Mouse (Mus musculus): ENCODE data around the gene Npc2.

Npc2 gene

GRCm38 (mm10) chr12:84772726-84773441, at the start of gene Npc2, which contains the start of gene Isca2:
Gene Npc2 (minus strand): TSS chr12:84773152.
Gene Isca2 (plus strand): TSS chr12:84773251.
- peak; percentile 99 to 100 for DNase-seq

GRCm38 (mm10) chr12:84819236-84820168, 46.5 kb upstream of the Npc2 start:
- DNase-seq, result no peak

- DNase-seq, result no peak
These were observed 45.5 kb upstream of the Npc2 start for GRCm38 (mm10) chr12:84818496-84818895.

DNA sequence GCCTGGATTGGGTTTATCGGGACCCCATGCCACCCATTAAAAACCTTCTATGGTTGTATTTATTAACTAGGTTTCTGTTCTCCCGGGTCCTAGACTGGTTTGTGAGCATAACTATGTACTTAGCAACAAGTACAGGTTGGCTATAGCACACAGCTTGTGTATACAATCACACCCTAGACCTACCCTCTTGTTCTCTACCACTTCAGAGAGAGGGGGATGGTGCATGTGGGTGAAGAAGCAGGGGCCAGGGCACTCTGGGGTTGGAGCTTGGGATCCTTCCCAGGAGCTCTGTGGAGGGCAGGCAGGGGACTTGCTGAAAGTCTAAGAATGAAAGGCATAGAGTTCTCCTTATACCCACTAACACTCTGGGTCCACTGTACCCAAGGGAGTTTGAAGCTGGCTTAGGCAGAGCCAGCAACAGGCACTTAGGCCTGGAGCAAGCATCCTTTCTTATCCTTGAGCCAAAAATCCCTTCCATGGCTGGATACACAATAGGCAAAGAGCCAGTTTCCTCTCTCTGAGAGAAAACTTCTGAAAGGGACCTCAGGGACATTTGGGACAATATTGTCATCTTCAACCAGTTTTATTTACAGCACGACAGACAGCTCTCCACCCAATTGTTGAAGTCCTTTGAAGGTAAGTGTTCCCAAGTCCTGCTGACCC, 41.8 kb upstream of the Npc2 start:
- no peak for DNase-seq

DNA sequence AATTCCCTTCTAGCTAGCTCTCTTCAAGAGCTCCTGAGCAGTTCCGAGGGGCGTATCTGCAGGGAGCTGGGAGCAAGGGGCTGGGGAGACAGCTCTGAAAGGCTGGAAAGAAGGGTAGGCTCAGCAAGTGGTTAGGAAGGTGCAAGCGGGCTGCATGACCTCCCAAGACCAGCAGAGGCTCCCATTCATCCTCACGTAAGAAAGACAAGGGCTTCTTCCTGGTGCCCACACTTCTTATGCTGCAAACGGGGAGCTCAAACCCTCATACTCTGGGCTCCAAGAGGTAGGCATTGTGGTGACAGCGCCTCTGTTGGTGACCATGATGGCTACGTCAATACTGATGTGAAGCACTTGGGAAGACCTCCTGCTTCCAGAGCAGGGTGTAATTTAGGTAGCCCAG, 40.8 kb upstream of the Npc2 start:
- no peak for DNase-seq

- DNase-seq, result peak; percentile 16 to 31
These were observed 39.1 kb upstream of the Npc2 start for GRCm38 (mm10) chr12:84812004-84812403.

GRCm38 (mm10) chr12:84811510-84811909, 38.6 kb upstream of the Npc2 start:
- no peak for DNase-seq

GRCm38 (mm10) chr12:84810810-84811209, 37.9 kb upstream of the Npc2 start:
- DNase-seq, result no peak

GRCm38 (mm10) chr12:84809033-84809432, 36.1 kb upstream of the Npc2 start:
- no peak for DNase-seq

DNA sequence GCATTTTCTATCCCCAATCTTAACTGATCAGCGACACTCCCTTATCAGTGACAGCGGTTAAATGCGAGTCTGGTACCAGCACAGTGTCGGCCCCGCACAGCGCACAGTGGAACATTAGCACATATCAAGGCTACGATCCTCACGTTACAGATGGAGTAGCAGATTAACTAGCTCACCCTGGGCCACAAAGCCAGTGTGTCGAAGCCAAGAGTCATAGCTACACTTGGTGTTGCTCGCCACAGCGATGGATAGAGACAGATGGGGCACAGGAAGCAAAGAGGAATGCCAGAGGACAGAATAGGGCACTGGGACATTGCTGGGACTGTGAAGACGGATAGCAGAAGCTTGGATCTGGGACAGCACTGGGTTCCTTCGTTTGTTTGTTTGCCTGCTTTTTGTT, 34.4 kb upstream of the Npc2 start:
- no peak for DNase-seq

DNA sequence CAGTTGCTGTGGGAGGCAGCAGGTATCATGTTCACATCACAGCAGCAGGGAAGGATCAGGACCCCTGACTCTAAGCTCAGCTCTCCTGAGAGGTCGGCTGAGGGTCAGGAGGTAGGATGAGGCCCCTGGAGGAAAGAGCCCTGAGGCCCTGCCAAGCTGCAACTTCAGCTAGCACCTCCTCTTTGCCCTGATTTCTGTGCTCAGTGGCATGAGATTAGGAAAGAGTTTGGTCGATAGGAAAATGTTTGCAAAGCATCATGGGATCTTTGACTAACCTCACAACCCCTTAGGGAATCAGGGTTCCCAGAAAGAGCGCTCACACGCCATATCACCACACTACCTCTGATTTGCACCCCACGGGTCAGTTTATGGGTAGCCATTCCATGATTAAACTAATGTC, 33.8 kb upstream of the Npc2 start:
- no peak for DNase-seq

- no peak for DNase-seq
These were observed 33.1 kb upstream of the Npc2 start for GRCm38 (mm10) chr12:84806010-84806409.

GRCm38 (mm10) chr12:84805228-84805842, 32.4 kb upstream of the Npc2 start:
- DNase-seq, result peak in 1 of 2 experiments; percentile 16

- DNase-seq, result no peak
These were observed 29.7 kb upstream of the Npc2 start for GRCm38 (mm10) chr12:84802625-84803024.

GRCm38 (mm10) chr12:84801532-84802110, 28.7 kb upstream of the Npc2 start:
- no peak for DNase-seq

- DNase-seq, result no peak
These were observed 27.5 kb upstream of the Npc2 start for GRCm38 (mm10) chr12:84800419-84800818.

GRCm38 (mm10) chr12:84799086-84799485, 26.1 kb upstream of the Npc2 start:
- DNase-seq, result no peak

DNA sequence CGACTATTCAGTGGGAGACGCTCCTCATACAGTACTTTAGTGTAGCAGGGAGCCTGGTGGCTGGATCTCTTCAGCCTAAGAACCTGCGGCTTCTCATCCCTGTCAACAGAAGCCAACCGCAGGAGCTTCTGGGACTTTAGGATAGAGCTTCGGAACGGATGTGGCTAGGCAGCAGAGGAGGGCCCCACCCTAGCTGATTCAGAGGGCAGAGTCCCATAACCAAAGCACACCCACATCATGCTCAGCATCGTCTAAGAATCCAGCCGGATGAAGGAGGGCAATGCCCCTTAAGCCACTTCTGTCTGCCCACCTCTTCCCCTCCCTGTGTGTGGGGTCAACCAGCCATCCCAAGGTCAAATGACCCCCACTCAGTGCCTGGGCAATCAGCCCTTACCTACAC, 21.7 kb upstream of the Npc2 start:
- no peak for DNase-seq

- no peak for DNase-seq
These were observed 19.7 kb upstream of the Npc2 start for GRCm38 (mm10) chr12:84792629-84793028.

GRCm38 (mm10) chr12:84790853-84791252, 17.9 kb upstream of the Npc2 start:
- no peak for DNase-seq

DNA sequence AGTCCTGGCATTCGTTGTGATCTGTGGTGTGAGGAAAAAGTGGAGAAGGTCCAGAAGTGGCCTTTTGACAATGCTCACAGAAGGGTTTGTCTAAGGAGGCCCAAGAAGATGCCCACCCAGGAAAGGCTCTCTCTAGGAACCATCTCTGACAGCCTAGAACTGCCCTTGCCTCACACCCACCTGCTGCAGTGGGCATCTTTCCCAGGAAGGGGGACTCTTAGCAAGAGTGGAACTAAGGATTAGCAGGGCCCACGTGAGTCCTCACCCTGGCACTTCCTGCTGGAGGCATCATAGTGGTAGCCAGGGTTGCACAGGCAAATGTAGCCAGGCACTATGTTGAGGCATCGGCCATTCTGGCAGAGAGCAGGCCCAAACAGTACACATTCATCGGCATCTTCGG, 13.1 kb upstream of the Npc2 start:
- no peak for DNase-seq

GRCm38 (mm10) chr12:84784604-84785381, 11.8 kb upstream of the Npc2 start:
- DNase-seq, result peak; percentile 76 to 86
